Mouse (Mus musculus) cerebellum, adult 2 months (tissue): ENCODE measurements around the gene Dtd1. TPM values are rescaled to one million over a fixed set of nuclear protein-coding genes. Genes with fewer than 3 reads are reported as not detected.

Experiments used
- DNase-seq, 2 experiments: peaks; one replicate each; pipeline ENCODE4 v3.0.0; 2021
- H3K27ac ChIP-seq: fragments of 200-500 bp; 2 replicates; pipeline ENCODE4 v1.5.1; 2012; ENCODE audit warnings: low read length, control low read depth, inconsistent platforms; ENCODE audit not compliant: insufficient read depth
- H3K27me3 ChIP-seq: fragments of 200-500 bp; 2 replicates; pipeline ENCODE4 v1.6.1; 2012; ENCODE audit warnings: inconsistent platforms, mild to moderate bottlenecking, low read length, moderate library complexity; ENCODE audit not compliant: control insufficient read depth, insufficient read depth
- H3K4me1 ChIP-seq: fragments of 200-500 bp; 2 replicates; pipeline ENCODE4 v1.6.1; 2011; ENCODE audit warnings: low read length; ENCODE audit not compliant: control insufficient read depth, insufficient read depth
- H3K4me3 ChIP-seq: fragments of 200-500 bp; replicated peaks from 2 replicates; pipeline ENCODE3; 2011; ENCODE audit warnings: mild to moderate bottlenecking, low read depth, low read length, control low read depth; ENCODE audit not compliant: insufficient read depth
- CTCF ChIP-seq: fragments of 200-500 bp; IDR thresholded peaks from 2 replicates; pipeline ENCODE4 v1.5.1; 2011; ENCODE audit warnings: low read depth, mild to moderate bottlenecking, control low read depth, low read length, moderate library complexity, borderline replicate concordance; ENCODE audit not compliant: insufficient read depth
- POLR2A ChIP-seq: fragments of 200-500 bp; IDR thresholded peaks from 2 replicates; pipeline ENCODE4 v1.6.1; 2011; ENCODE audit warnings: low read length, control low read depth, borderline replicate concordance; ENCODE audit not compliant: insufficient read depth
- WGBS: fragments of 180-500 bp; shearing (Covaris S2); methylation state at CpG from one replicate; pipeline ENCODE4 v1.1.7; 2018; 5-methylcytosine and 5-hydroxymethylcytosine counted together
- polyA plus RNA-seq: library from polyadenylated mRNA; depleted of rRNA; stranded (reverse); fragments of >200 nt; gene quantifications from 2 replicates; pipeline ENCODE4 v1.2.3, GENCODE M21; 2012

Dtd1 gene
- polyA plus RNA-seq, 1 experiment, result 74.5 TPM

DNA sequence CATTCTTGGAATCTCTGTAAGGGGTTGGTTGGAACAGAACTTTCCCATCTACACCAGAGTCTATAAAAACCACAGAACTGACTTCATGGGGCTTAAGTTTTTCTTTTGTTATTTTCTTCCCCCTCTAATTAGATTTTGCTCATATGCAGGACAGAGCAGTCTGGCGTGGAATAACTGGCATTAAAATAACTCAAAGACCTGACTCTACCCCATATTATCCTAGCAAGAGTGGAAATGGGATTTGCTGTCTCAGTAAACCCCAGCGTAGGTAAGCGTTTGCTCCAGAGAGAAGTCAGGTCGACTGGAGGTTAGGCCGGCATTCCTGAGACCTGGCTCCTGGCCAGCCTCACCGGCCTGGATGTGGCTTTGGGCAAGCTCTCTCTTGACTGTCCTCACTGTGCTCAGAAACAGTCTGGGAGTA, 140.9 kb downstream of the Dtd1 start:
- H3K27me3 ChIP-seq, result no peaks in the 10 kb centered on the region
- H3K4me3 ChIP-seq, result no peak overlapping the region
- 43% methylated on average over 6 of the region's 6 CpGs for WGBS
- DNase-seq, result peak; percentile 39 to 43
- H3K27ac ChIP-seq, result no peak overlapping the region
- TF ChIP-seq CTCF (no peak), POLR2A (no peak)
- H3K4me1 ChIP-seq, result peaks cover 4% of the 10 kb centered on the region

DNA sequence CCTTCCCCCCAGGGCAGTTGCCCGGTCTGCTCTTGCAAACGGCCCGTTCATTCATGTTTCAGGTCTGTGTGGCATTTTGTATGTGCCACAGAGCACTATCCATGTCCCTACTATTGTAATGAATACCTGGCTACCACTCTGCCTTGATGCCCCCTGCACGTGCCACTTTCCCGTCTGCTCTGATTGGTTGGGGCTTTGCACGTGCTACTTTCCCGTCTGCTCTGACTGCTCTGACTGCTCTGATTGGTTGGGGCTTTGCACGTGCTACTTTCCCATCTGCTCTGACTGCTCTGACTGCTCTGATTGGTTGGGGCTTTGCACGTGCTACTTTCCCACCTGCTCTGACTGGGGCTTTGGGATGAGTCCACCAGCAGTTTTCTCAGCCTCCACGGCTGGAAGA, 142.3 kb downstream of the Dtd1 start:
- H3K4me1 ChIP-seq, result peaks cover 8% of the 10 kb centered on the region
- H3K27ac ChIP-seq, result no peak overlapping the region
- DNase-seq, result no peak
- H3K4me3 ChIP-seq, result no peak overlapping the region
- 88% methylated on average over 10 of the region's 10 CpGs for WGBS
- no peaks in the 10 kb centered on the region for H3K27me3 ChIP-seq
- TF ChIP-seq POLR2A (no peak), CTCF (no peak)

DNA sequence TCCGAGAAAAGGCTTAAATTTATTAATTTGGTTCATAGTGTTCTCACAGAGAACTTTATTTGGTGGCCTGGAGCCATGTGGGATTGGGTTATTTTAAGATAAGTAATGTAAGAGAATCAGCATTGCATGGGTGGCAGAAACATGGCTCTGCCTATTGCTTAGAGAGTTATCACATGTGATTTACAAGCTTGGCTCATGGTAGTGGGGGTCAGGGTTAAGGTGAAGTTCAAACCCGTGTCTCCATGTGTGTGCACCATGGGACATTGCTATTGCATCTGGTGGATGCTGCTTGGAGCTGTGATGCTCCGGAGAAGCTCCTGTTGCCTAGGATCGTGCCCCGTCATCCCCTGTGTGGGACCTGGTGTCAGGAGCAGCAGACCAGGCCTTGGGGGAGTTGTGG, 143.6 kb downstream of the Dtd1 start:
- DNase-seq, result no peak
- TF ChIP-seq POLR2A (no peak), CTCF (no peak)
- Histone ChIP-seq H3K4me1 (peaks cover 8% of the 10 kb centered on the region), H3K27ac (no peak overlapping the region), H3K27me3 (no peaks in the 10 kb centered on the region), H3K4me3 (no peak overlapping the region)
- WGBS, result 84% methylated on average over 5 of the region's 5 CpGs

DNA sequence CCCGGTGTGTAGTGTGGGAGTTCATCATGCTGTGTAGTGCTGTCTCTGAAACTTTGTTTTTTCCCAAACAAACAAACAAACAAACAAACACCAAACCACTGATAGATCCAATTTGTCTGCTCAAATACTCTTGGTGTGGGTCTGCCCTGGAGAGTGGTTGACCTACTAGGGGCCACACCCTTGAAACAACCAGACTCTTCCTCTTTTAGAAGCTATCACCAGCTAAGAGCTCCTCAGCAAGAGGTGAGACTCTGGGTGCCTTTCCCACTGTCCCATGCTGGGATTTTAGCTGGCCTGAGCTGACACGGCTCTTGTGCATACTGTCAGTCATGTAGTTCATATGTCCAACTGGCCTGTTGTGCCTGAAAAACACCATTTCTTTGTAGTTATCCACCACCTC, 145.6 kb downstream of the Dtd1 start:
- TF ChIP-seq CTCF, result no peak
- no peak for TF ChIP-seq POLR2A
- Histone ChIP-seq H3K4me1 (peaks cover 4% of the 10 kb centered on the region), H3K4me3 (no peak overlapping the region), H3K27me3 (no peaks in the 10 kb centered on the region), H3K27ac (no peak overlapping the region)
- WGBS, result 87% methylated on average over 2 of the region's 2 CpGs
- DNase-seq, result no peak

DNA sequence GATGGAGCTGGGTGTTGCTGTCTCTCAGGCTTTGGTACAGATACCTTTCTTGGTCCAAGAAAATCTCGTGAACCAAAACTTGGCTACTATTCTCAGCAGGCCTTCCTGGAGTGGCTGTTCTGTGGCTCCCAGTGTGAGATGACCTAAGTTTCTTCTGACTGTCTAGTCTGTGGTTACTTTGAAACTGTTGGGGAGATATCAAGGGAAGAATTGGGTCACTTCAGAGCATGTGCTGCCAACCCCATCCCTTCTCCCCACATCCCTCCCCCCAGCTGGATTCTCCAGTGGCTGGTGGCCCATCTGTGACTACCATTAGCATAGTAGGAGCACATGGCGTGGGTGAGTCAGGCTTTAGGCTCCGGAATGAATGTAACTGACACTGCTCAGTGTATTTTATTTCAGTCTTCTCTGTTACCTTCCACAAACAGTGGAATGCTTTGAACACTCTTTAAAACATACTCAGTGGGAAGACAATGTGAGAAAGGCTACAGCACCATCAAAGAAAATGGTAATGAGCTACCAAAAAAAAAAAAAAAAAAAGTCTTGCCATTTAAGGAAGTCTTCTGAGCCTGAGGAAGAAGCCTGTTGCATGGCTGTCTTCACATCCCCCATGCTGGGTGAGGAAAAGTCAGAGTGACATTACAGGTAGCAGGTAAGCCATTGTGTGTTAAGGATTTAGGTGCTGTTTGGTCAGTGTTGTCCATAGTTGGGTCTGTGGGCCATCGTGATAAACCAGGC, 146.5 kb downstream of the Dtd1 start:
- WGBS, result 41% methylated on average over 4 of the region's 4 CpGs
- Histone ChIP-seq H3K27ac (no peak overlapping the region), H3K4me3 (no peak overlapping the region), H3K4me1 (peaks cover 4% of the 10 kb centered on the region), H3K27me3 (no peaks in the 10 kb centered on the region)
- no peak for TF ChIP-seq POLR2A
- no peak for DNase-seq

DNA sequence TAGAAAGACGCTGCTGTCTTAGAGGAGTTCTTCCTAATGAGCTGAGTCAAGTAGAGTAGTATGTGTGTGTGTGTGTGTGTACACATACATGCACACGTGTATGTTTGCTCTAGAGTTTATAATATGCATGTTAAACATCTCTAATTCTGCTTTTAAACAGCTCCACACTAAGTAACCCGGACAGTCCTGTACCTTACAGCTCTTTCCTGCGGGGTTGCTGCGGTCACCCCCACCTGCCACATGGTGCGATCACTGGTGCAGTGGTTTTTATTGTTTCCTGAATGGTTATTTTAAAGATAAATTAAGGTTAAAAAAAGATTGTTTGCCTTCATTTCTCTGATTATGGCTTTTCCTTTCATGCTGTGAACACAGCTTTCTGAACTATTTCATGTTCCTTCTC, 153.9 kb downstream of the Dtd1 start:
- no peaks in the 10 kb centered on the region for H3K4me1 ChIP-seq
- DNase-seq, result no peak
- TF ChIP-seq CTCF (no peak), POLR2A (no peak)
- whole genome bisulfite sequencing, result 90% methylated on average over 6 of the region's 6 CpGs
- H3K27ac ChIP-seq, result no peak overlapping the region
- no peak overlapping the region for H3K4me3 ChIP-seq
- H3K27me3 ChIP-seq, result no peaks in the 10 kb centered on the region

DNA sequence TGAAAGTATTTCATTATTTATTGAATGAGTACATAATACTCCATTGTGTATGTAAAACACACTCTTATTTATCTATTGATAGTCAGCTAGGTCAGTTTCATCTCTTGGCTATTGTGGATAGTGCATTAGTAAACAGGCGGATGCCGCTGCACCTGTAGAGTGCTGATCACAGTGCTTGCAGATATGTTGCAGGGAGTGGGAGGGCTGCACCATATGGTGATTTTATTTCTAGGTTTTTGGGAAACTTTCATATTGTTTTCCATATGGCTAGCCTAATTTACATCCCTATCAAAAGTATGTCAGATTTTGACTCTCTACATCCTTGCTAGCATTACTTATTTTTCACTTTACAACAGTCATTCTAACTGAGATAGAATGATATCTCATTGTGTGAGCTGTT, 155.3 kb downstream of the Dtd1 start:
- 77% methylated on average over 2 of the region's 2 CpGs for WGBS
- no peak for TF ChIP-seq POLR2A
- no peak for DNase-seq

DNA sequence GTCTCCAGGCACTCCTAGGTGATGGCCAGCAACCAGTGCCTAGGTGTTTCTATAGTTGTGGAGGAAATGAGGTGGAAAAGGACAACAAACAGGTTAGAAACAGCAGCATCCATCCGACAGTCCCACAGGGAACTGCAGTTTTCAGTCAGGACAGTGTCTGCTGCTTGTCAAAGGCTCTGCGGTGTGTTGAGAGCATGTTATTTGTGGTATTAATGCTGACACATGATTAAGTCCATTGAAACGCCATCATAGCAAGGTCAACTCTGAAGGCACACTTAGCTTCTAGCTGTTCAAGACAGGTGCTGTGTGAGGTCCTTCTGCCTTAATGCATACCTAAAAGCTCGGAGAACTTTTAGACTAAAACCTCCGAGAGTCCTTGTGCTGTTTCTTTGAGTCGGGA, 161.0 kb downstream of the Dtd1 start:
- Histone ChIP-seq H3K27ac (no peak overlapping the region), H3K4me3 (no peak overlapping the region), H3K4me1 (no peaks in the 10 kb centered on the region), H3K27me3 (no peaks in the 10 kb centered on the region)
- TF ChIP-seq CTCF (no peak), POLR2A (no peak)
- no peak for DNase-seq
- 94% methylated on average over 6 of the region's 6 CpGs for WGBS

More for the DNA sequence above, 155.3 kb downstream of the Dtd1 start:
- Histone ChIP-seq H3K27ac (no peak overlapping the region), H3K4me3 (no peak overlapping the region), H3K27me3 (no peaks in the 10 kb centered on the region), H3K4me1 (no peaks in the 10 kb centered on the region)
